Mouse (Mus musculus): ENCODE measurements around the gene Eif4enif1. TPM values are rescaled to one million over a fixed set of nuclear protein-coding genes. Genes with fewer than 3 reads are reported as not detected.

Eif4enif1 gene
- polyA plus RNA-seq, 1 experiment = 46.7 TPM

DNA sequence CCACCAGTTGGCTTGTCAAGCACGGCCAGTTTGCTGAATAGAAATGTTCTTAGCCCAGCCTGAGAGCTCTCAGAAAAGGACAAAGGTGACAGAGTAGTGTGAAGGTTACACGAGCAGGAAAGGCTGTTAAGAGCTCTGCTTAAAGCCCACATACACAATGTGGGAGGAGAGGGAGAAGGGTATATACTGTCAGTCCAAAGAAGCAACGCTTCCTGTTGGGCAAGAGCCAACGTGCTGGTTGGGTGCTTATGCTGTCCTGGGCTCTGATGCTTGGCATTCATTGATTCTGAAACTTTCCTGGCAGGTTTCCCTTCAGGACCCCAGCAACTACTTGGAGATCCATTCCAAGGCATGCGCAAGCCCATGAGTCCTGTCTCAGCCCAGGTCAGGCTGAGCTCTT, 33.1 kb downstream of the Eif4enif1 start:
- Histone ChIP-seq H3K27ac (ENCODE audit: insufficient read depth, low read depth, low read length) (no peak overlapping the region), H3K4me1 (ENCODE audit: control insufficient read depth, insufficient read depth, low read length) (peaks cover 38% of the 10 kb centered on the region), H3K4me3 (ENCODE audit: insufficient read depth, low read length) (no peak overlapping the region)
- TF ChIP-seq CTCF (IDR thresholded peaks at IDR 0.05; ENCODE audit: low read depth, low read length) (no peak), POLR2A (IDR thresholded peaks at IDR 0.05; ENCODE audit: borderline replicate concordance, low read depth, low read length) (no peak)

- H3K4me1 ChIP-seq (ENCODE audit: control insufficient read depth, insufficient read depth, low read length) = peaks cover 8% of the 10 kb centered on the region
- TF ChIP-seq CTCF (IDR thresholded peaks at IDR 0.05; ENCODE audit: low read depth, low read length) = no peak
- TF ChIP-seq POLR2A (IDR thresholded peaks at IDR 0.05; ENCODE audit: borderline replicate concordance, low read depth, low read length) = no peak
Observed at GRCm38 (mm10) chr11:3242395-3242794, 40.2 kb downstream of the Eif4enif1 start.

GRCm38 (mm10) chr11:3243771-3244170, 41.6 kb downstream of the Eif4enif1 start:
- no peak for TF ChIP-seq CTCF (IDR thresholded peaks at IDR 0.05; ENCODE audit: low read depth, low read length)
- TF ChIP-seq POLR2A (IDR thresholded peaks at IDR 0.05; ENCODE audit: borderline replicate concordance, low read depth, low read length) = no peak
- H3K27ac ChIP-seq (ENCODE audit: insufficient read depth, low read depth, low read length) = no peak overlapping the region

More at GRCm38 (mm10) chr11:3242395-3242794, 40.2 kb downstream of the Eif4enif1 start:
- Histone ChIP-seq H3K4me3 (ENCODE audit: insufficient read depth, low read length) (no peak overlapping the region), H3K27ac (ENCODE audit: insufficient read depth, low read depth, low read length) (no peak overlapping the region)

DNA sequence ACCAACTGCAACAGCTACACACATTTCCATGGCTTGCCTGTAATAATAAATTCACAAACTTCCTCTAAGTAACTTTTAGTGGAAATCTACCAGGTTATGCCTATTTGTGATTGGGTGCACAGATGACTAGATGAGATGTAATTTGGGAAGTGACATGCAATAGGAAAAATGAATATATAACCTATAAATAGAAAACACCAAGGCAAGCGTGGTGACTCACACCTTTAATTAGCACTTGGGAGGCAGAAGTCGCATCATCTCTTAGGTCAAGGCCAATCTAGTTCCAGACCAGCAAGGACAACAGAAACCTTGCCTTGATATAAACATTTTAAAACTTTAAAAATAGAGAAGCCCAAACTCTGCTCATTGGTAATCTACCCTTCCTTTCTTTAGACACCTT, 45.2 kb downstream of the Eif4enif1 start:
- no peak for TF ChIP-seq CTCF (IDR thresholded peaks at IDR 0.05; ENCODE audit: low read depth, low read length)
- TF ChIP-seq POLR2A (IDR thresholded peaks at IDR 0.05; ENCODE audit: borderline replicate concordance, low read depth, low read length) = no peak
- H3K4me1 ChIP-seq (ENCODE audit: control insufficient read depth, insufficient read depth, low read length) = peaks cover 21% of the 10 kb centered on the region
- peak overlapping the region; percentile 91 for H3K27ac ChIP-seq (ENCODE audit: insufficient read depth, low read depth, low read length)
- no peak overlapping the region for H3K4me3 ChIP-seq (ENCODE audit: insufficient read depth, low read length)

More at GRCm38 (mm10) chr11:3243771-3244170, 41.6 kb downstream of the Eif4enif1 start:
- no peak overlapping the region for H3K4me3 ChIP-seq (ENCODE audit: insufficient read depth, low read length)
- H3K4me1 ChIP-seq (ENCODE audit: control insufficient read depth, insufficient read depth, low read length) = peaks cover 21% of the 10 kb centered on the region

GRCm38 (mm10) chr11:3259537-3259936, 57.3 kb downstream of the Eif4enif1 start:
- H3K4me1 ChIP-seq (ENCODE audit: control insufficient read depth, insufficient read depth, low read length) = peaks cover 4% of the 10 kb centered on the region
- no peak overlapping the region for H3K27ac ChIP-seq (ENCODE audit: insufficient read depth, low read depth, low read length)
- TF ChIP-seq POLR2A (IDR thresholded peaks at IDR 0.05; ENCODE audit: borderline replicate concordance, low read depth, low read length) (no peak), CTCF (IDR thresholded peaks at IDR 0.05; ENCODE audit: low read depth, low read length) (no peak)
- H3K4me3 ChIP-seq (ENCODE audit: insufficient read depth, low read length) = no peak overlapping the region

DNA sequence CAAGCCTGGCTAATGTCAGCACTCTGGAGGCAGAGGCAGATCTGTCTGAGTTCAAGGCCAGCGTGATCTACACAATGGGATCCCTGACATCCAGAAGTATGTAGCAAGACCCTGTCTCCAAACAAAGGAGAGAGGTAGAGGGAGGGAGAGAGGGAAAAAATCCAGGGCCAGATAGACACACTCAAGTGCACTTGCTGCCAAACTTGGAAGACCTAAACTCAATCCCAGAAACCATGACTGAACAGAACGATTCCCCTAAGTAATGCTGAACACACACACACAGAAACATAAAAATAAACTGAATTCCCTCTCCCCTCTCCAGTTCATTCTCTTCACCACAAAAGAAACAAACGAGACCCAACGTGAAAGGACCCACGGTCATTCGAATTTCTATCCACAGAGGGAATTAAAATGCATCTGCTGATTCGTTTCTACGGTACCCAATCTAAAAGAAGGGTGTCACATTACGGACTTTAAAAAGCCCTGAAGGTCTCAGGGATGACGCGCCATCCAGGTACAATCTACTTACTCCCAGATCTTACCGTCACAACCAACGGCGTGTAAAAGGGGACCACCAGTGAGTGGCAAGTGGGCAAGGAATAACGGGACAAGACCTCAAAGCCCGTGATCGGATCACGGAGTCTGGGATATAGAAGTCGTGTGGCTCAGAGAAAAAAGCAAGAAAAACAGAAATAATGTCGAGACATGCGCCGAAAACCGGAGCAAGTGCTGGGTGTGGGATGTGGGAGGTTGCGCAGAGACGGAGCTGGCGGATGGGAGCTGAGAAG, 63.3 kb downstream of the Eif4enif1 start:
- peak overlapping the region; percentile 66 for H3K27ac ChIP-seq (ENCODE audit: insufficient read depth, low read depth, low read length)
- peaks cover 11% of the 10 kb centered on the region for H3K4me1 ChIP-seq (ENCODE audit: control insufficient read depth, insufficient read depth, low read length)
- peak overlapping the region; percentile 99 for H3K4me3 ChIP-seq (ENCODE audit: insufficient read depth, low read length)
- TF ChIP-seq CTCF (IDR thresholded peaks at IDR 0.05; ENCODE audit: low read depth, low read length) (no peak), POLR2A (IDR thresholded peaks at IDR 0.05; ENCODE audit: borderline replicate concordance, low read depth, low read length) (no peak)

DNA sequence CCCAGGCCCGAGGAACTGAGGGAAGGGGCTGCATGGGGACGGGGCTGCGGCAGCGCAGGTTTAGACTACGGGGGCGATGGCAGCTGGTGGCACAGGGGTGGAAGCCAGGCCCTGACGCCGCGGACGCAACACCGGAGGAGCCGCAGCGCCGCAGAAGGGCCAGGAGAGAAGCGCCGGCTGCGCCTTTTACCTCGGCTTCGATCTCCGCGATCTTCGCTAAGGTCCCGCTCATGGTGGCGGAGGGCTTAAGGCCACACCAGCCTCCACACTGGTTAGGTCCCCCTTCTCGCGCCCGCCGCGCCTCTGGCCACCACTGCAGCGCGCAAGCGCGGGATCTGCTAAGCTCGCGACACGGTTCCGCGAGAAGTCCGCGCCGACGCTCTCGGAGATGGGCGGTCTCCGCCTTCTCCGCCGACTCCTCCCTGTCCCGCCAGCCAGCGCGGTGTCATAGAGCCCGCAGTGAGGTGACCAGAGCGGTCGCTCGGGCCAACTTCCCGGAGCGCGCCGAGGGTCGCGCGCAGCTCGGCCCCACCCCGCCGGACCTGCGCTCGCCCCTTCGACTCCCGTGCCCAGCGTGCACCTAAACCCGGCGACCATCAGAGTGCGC, 64.0 kb downstream of the Eif4enif1 start, which contains the start of gene Drg1:
Gene Drg1, minus strand, starts transcription at position 337 of the 607 bp plus-strand sequence.
- no peak for TF ChIP-seq CTCF (IDR thresholded peaks at IDR 0.05; ENCODE audit: low read depth, low read length)
- 0 out of 2 replicates have a peak, but pooled peaks have one; percentile 8 for TF ChIP-seq POLR2A (IDR thresholded peaks at IDR 0.05; ENCODE audit: borderline replicate concordance, low read depth, low read length)
- Histone ChIP-seq H3K4me3 (ENCODE audit: insufficient read depth, low read length) (peak within 1 kb of the TSS; percentile 99), H3K4me1 (ENCODE audit: control insufficient read depth, insufficient read depth, low read length) (peaks cover 11% of the 10 kb centered on the region), H3K27ac (ENCODE audit: insufficient read depth, low read depth, low read length) (peak within 1 kb of the TSS; percentile 66)

GRCm38 (mm10) chr11:3267133-3267532, 64.9 kb downstream of the Eif4enif1 start:
- peak overlapping the region; percentile 99 for H3K4me3 ChIP-seq (ENCODE audit: insufficient read depth, low read length)
- TF ChIP-seq POLR2A (IDR thresholded peaks at IDR 0.05; ENCODE audit: borderline replicate concordance, low read depth, low read length) (no peak), CTCF (IDR thresholded peaks at IDR 0.05; ENCODE audit: low read depth, low read length) (no peak)
- no peak overlapping the region for H3K27ac ChIP-seq (ENCODE audit: insufficient read depth, low read depth, low read length)
- H3K4me1 ChIP-seq (ENCODE audit: control insufficient read depth, insufficient read depth, low read length) = peaks cover 11% of the 10 kb centered on the region

GRCm38 (mm10) chr11:3269241-3269640, 67.0 kb downstream of the Eif4enif1 start:
- Histone ChIP-seq H3K27ac (ENCODE audit: insufficient read depth, low read depth, low read length) (no peak overlapping the region), H3K4me1 (ENCODE audit: control insufficient read depth, insufficient read depth, low read length) (peaks cover 9% of the 10 kb centered on the region), H3K4me3 (ENCODE audit: insufficient read depth, low read length) (no peak overlapping the region)
- TF ChIP-seq CTCF (IDR thresholded peaks at IDR 0.05; ENCODE audit: low read depth, low read length) = no peak

DNA sequence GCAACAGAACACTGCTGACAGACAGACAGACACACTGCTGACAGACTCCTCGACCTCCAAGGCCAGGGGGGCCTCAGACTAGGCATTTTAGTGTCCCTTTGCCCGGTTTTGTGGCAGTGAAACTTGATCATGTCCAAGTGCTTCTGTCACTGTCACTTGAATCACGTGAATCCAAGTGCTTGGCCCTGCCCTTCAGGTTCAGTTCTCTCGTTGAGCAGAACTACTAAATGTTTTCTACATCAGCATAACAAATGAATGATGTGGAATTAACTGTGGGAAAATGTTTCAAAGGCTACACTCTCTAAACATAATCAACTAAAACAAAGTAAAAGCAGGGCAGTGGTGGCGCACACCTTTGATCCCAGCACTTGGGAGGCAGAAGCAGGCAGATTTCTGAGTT, 76.2 kb downstream of the Eif4enif1 start:
- no peak for TF ChIP-seq CTCF (IDR thresholded peaks at IDR 0.05; ENCODE audit: low read depth, low read length)
- TF ChIP-seq POLR2A (IDR thresholded peaks at IDR 0.05; ENCODE audit: borderline replicate concordance, low read depth, low read length) = no peak
- Histone ChIP-seq H3K4me1 (ENCODE audit: control insufficient read depth, insufficient read depth, low read length) (no peaks in the 10 kb centered on the region), H3K4me3 (ENCODE audit: insufficient read depth, low read length) (no peak overlapping the region), H3K27ac (ENCODE audit: insufficient read depth, low read depth, low read length) (no peak overlapping the region)

All from bone marrow macrophage, adult 2 months (primary cell).